Mouse (Mus musculus) myocyte (in vitro differentiated cells): ENCODE measurements at regions not wholly inside any gene's neighbourhood (a gene's known extent, or its start where the extent isn't known, plus 50 kb on each side); places are given as distances from the start of the nearest gene placed in this dataset.

ENCODE experiments used
- H3K27me3 ChIP-seq: one replicate; pipeline ENCODE4 v1.6.1; 2011; ENCODE audit not compliant: control insufficient read depth, insufficient read depth, insufficient read length
- H3K36me3 ChIP-seq: one replicate; pipeline ENCODE4 v1.6.1; 2011; ENCODE audit not compliant: control insufficient read depth, insufficient read depth
- H3K4me2 ChIP-seq: one replicate; pipeline ENCODE4 v1.6.1; 2011; ENCODE audit warnings: low read depth, control low read depth
- H3K4me3 ChIP-seq: one replicate; pipeline ENCODE4 v1.5.1; 2011; ENCODE audit warnings: mild to moderate bottlenecking, control low read depth, moderate library complexity
- H3K79me2 ChIP-seq: one replicate; pipeline ENCODE4 v1.6.1; 2011; ENCODE audit not compliant: control insufficient read depth, insufficient read depth
- H3ac ChIP-seq: one replicate; pipeline ENCODE4 v1.6.1; 2011; ENCODE audit not compliant: control insufficient read depth, insufficient read length
- CEBPB ChIP-seq: IDR thresholded peaks from 2 replicates; pipeline ENCODE4 v1.6.1; 2011; ENCODE audit warnings: mild to moderate bottlenecking, moderate library complexity; ENCODE audit not compliant: poor library complexity, insufficient read depth, severe bottlenecking
- E2F4 ChIP-seq: IDR thresholded peaks from one replicate; pipeline ENCODE4 v1.6.1; 2011; ENCODE audit warnings: mild to moderate bottlenecking, control low read depth, moderate library complexity; ENCODE audit not compliant: insufficient read depth
- MAX ChIP-seq: IDR thresholded peaks from one replicate; pipeline ENCODE4 v1.6.1; 2011; ENCODE audit warnings: low read depth, mild to moderate bottlenecking, control low read depth
- MYOD1 ChIP-seq, 3 experiments: IDR thresholded peaks; one replicate each; pipeline ENCODE4 v1.6.1; 2011; ENCODE audit warnings: control low read depth in 2 of 3, low read depth in 2 of 3, mild to moderate bottlenecking in 2 of 3, moderate library complexity in 1 of 3; ENCODE audit not compliant: insufficient read length in 2 of 3, control insufficient read depth in 1 of 3
- MYOG ChIP-seq, 3 experiments: IDR thresholded peaks; one replicate each; pipeline ENCODE4 v1.6.1; 2011; ENCODE audit warnings: control low read depth in 2 of 3, low read depth in 2 of 3, mild to moderate bottlenecking in 2 of 3; ENCODE audit not compliant: insufficient read length in 2 of 3, control insufficient read depth in 1 of 3, insufficient read depth in 1 of 3
- POLR2A ChIP-seq: IDR thresholded peaks from one replicate; pipeline ENCODE4 v1.6.1; 2011; ENCODE audit warnings: low read depth, mild to moderate bottlenecking, control low read depth, moderate library complexity; ENCODE audit not compliant: insufficient read length
- POLR2AphosphoS2 ChIP-seq: IDR thresholded peaks from one replicate; pipeline ENCODE4 v1.6.1; 2011; ENCODE audit warnings: low read depth, control low read depth; ENCODE audit not compliant: insufficient read length
- REST ChIP-seq: IDR thresholded peaks from one replicate; pipeline ENCODE4 v1.6.1; 2011; ENCODE audit warnings: mild to moderate bottlenecking, control low read depth, moderate library complexity; ENCODE audit not compliant: insufficient read depth, insufficient read length
- SRF ChIP-seq: IDR thresholded peaks from one replicate; pipeline ENCODE4 v1.6.1; 2011; ENCODE audit warnings: low read depth; ENCODE audit not compliant: control insufficient read depth, insufficient read length
- TCF12 ChIP-seq: IDR thresholded peaks from one replicate; pipeline ENCODE4 v1.6.1; 2011; ENCODE audit warnings: mild to moderate bottlenecking, control low read depth; ENCODE audit not compliant: poor library complexity, insufficient read depth, severe bottlenecking
- TCF3 ChIP-seq: IDR thresholded peaks from one replicate; pipeline ENCODE4 v1.6.1; 2011; ENCODE audit warnings: low read depth, control low read depth; ENCODE audit not compliant: insufficient read length
- USF1 ChIP-seq: IDR thresholded peaks from one replicate; pipeline ENCODE4 v1.6.1; 2011; ENCODE audit warnings: low read depth, mild to moderate bottlenecking, control low read depth, moderate library complexity

GRCm38 (mm10) chr10:95066774-95067173 lies 122.1 kb upstream of the Plxnc1 start:
- no peak overlapping the region for H3K4me2 ChIP-seq
- TF ChIP-seq TCF12: no peak
- TF ChIP-seq POLR2A: no peak
- TF ChIP-seq POLR2AphosphoS2: no peak
- H3ac ChIP-seq: no peak overlapping the region
- H3K79me2 ChIP-seq: no peaks in the 10 kb centered on the region
- H3K36me3 ChIP-seq: no peaks in the 10 kb centered on the region
- H3K4me3 ChIP-seq: no peak overlapping the region
- H3K27me3 ChIP-seq: no peaks in the 10 kb centered on the region

- H3ac ChIP-seq: no peak overlapping the region
- H3K79me2 ChIP-seq: no peaks in the 10 kb centered on the region
- no peak overlapping the region for H3K4me2 ChIP-seq
- H3K36me3 ChIP-seq: no peaks in the 10 kb centered on the region
- H3K4me3 ChIP-seq: no peak overlapping the region
- TF ChIP-seq MYOD1 (IDR thresholded peaks at IDR 0.05; ENCODE audit: control insufficient read depth in 1 of 3, insufficient read length in 2 of 3, low read depth in 2 of 3) (no peak), CEBPB (no peak), MYOG (IDR thresholded peaks at IDR 0.05; ENCODE audit: control insufficient read depth in 1 of 3, insufficient read depth in 1 of 3, insufficient read length in 2 of 3, low read depth in 2 of 3) (no peak), MAX (no peak), TCF12 (no peak), TCF3 (no peak), POLR2AphosphoS2 (no peak), USF1 (no peak), E2F4 (no peak), POLR2A (no peak), SRF (no peak), REST (no peak)
- no peaks in the 10 kb centered on the region for H3K27me3 ChIP-seq
These were observed 115.0 kb upstream of the Plxnc1 start for GRCm38 (mm10) chr10:95059486-95060091.

GRCm38 (mm10) chr10:95059078-95059477 lies 114.4 kb upstream of the Plxnc1 start:
- Histone ChIP-seq H3K79me2 (no peaks in the 10 kb centered on the region), H3K27me3 (no peaks in the 10 kb centered on the region), H3K4me3 (no peak overlapping the region), H3K4me2 (no peak overlapping the region), H3ac (no peak overlapping the region), H3K36me3 (no peaks in the 10 kb centered on the region)
- no peak for TF ChIP-seq USF1
- no peak for TF ChIP-seq E2F4
- no peak for TF ChIP-seq MYOD1 (IDR thresholded peaks at IDR 0.05; ENCODE audit: control insufficient read depth in 1 of 3, insufficient read length in 2 of 3, low read depth in 2 of 3)
- TF ChIP-seq MYOG (IDR thresholded peaks at IDR 0.05; ENCODE audit: control insufficient read depth in 1 of 3, insufficient read depth in 1 of 3, insufficient read length in 2 of 3, low read depth in 2 of 3): no peak
- no peak for TF ChIP-seq TCF3

GRCm38 (mm10) chr10:95057051-95057714 lies 112.5 kb upstream of the Plxnc1 start:
- no peak overlapping the region for H3K4me3 ChIP-seq
- no peak overlapping the region for H3ac ChIP-seq
- no peak overlapping the region for H3K4me2 ChIP-seq
- H3K79me2 ChIP-seq: no peaks in the 10 kb centered on the region
- H3K27me3 ChIP-seq: no peaks in the 10 kb centered on the region
- TF ChIP-seq SRF: no peak
- no peak for TF ChIP-seq TCF12
- TF ChIP-seq MYOD1 (IDR thresholded peaks at IDR 0.05; ENCODE audit: control insufficient read depth in 1 of 3, insufficient read length in 2 of 3, low read depth in 2 of 3): no peak
- TF ChIP-seq POLR2AphosphoS2: no peak
- TF ChIP-seq TCF3: no peak
- no peak for TF ChIP-seq MAX
- no peak for TF ChIP-seq E2F4
- TF ChIP-seq USF1: no peak
- H3K36me3 ChIP-seq: no peaks in the 10 kb centered on the region

GRCm38 (mm10) chr10:95056541-95056940 lies 111.9 kb upstream of the Plxnc1 start:
- Histone ChIP-seq H3K27me3 (no peaks in the 10 kb centered on the region), H3K79me2 (no peaks in the 10 kb centered on the region), H3ac (no peak overlapping the region), H3K4me2 (no peak overlapping the region), H3K36me3 (no peaks in the 10 kb centered on the region), H3K4me3 (no peak overlapping the region)
- TF ChIP-seq REST: no peak
- no peak for TF ChIP-seq USF1
- TF ChIP-seq TCF3: no peak
- TF ChIP-seq POLR2A: no peak
- TF ChIP-seq SRF: no peak
